Mouse (Mus musculus) heart, embryonic 13.5 days (tissue): ENCODE data around the gene Gm17728. TPM values are rescaled to one million over a fixed set of nuclear protein-coding genes. Genes with fewer than 3 reads are reported as not detected.
"Not testable (repeated sequence)": the region's sequence is repeated elsewhere in the genome, so short reads cannot be mapped to it uniquely, and the experiment has no call there.

Source experiments
- ATAC-seq: fragments of 200-750 bp; cut with Nextera tagmentation; 2 replicates; pipeline ENCODE4 v1.8.0; 2017; ENCODE audit warnings: moderate TSS enrichment; ENCODE audit not compliant: insufficient number of reproducible peaks, low FRiP score, low TSS enrichment; ENCODE audit errors: extremely low read depth
- H3K27ac ChIP-seq: fragments of 300-500 bp; sonication (generic); replicated peaks from 2 replicates; pipeline ENCODE4 v1.5.1; 2015; ENCODE audit warnings: moderate library complexity, mild to moderate bottlenecking, inconsistent platforms
- H3K27me3 ChIP-seq: fragments of 300-500 bp; sonication (generic); replicated peaks from 2 replicates; pipeline ENCODE4 v1.6.1; 2015; ENCODE audit warnings: mild to moderate bottlenecking, inconsistent platforms
- H3K36me3 ChIP-seq: fragments of 300-500 bp; sonication (generic); 2 replicates; pipeline ENCODE4 v1.6.1; 2015; ENCODE audit warnings: mild to moderate bottlenecking, inconsistent platforms
- H3K4me1 ChIP-seq: fragments of 300-500 bp; sonication (generic); 2 replicates; pipeline ENCODE4 v1.6.1; 2015; ENCODE audit warnings: inconsistent platforms
- H3K4me2 ChIP-seq: fragments of 300-500 bp; sonication (generic); 2 replicates; pipeline ENCODE4 v1.6.1; 2015; ENCODE audit warnings: inconsistent platforms, mild to moderate bottlenecking, moderate library complexity
- H3K4me3 ChIP-seq: fragments of 300-500 bp; sonication (generic); 2 replicates; pipeline ENCODE4 v1.5.1; 2015; ENCODE audit warnings: moderate library complexity, mild to moderate bottlenecking, inconsistent platforms
- H3K9ac ChIP-seq: fragments of 300-500 bp; sonication (generic); 2 replicates; pipeline ENCODE4 v1.6.1; 2015; ENCODE audit warnings: inconsistent platforms, mild to moderate bottlenecking, moderate library complexity
- H3K9me3 ChIP-seq: fragments of 300-500 bp; sonication (generic); 2 replicates; pipeline ENCODE4 v1.6.1; 2016; ENCODE audit warnings: inconsistent platforms
- WGBS: fragments of 180-500 bp; shearing (Covaris S2); methylation state at CpG from one replicate; pipeline ENCODE4 v1.1.7; 2015; ENCODE audit warnings: mixed read lengths; 5-methylcytosine and 5-hydroxymethylcytosine counted together
- polyA plus RNA-seq: library from polyadenylated mRNA; unstranded; fragments of >200 nt; fragmentation: Nextera tagmentation; extraction: Ambion mirVana; gene quantifications from 2 replicates; pipeline ENCODE4 v1.2.1, GENCODE M21; 2015

Gm17728 gene
- polyA plus RNA-seq, result not detected in 2 replicates

DNA sequence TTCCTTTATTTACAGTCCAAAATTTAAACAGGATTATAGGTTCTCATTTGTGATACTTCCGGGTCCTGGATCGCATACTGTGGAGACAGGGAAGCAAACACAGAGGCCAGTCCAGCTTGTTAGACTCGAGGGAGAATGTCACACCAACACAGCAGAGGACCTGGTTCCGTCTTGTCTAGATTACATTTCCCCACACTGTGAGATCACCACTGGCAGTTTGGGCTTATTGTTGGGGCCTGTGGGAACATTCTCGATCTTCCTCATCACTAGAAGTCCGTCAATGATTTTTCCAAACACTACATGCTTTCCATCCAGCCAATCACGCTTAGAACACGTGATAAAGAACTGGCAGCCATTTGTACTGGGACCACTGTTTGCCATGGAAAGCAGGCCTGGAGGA is at the start of gene Gm17728:
TSS of gene Gm17728 (plus strand) at position 301 of the 400 bp plus-strand sequence.
- not testable (repeated sequence) for H3K4me2 ChIP-seq, H3K4me3 ChIP-seq, H3K27ac ChIP-seq, H3K9ac ChIP-seq, H3K9me3 ChIP-seq, H3K27me3 ChIP-seq, H3K4me1 ChIP-seq, ATAC-seq, H3K36me3 ChIP-seq
- WGBS, result 87% methylated on average over 8 of the region's 8 CpGs

DNA sequence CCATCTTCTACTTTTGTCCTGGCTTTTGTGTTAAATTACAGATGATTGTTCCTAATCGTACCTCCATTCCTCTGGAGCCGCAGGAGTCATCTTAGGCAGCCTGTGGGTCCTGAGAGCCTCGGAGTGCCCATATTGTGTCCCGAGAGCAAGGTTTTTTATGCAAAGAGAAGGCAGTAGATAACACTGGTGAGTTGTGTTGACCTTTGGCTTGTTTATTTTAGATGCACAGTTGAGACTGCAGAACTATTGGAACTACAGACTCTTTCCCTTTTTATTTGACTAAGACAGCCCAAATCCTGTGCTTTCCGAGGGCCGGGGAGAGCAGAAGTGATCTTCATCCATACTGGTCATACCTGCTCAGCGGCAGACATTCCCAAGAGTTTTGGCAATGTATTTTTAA is 24.4 kb upstream of the Gm17728 start:
- H3K4me1 ChIP-seq, result 0 out of 2 replicates have a peak, but pooled peaks cover 4% of the 10 kb centered on the region
- no peaks in the 10 kb centered on the region for H3K36me3 ChIP-seq
- no peak overlapping the region for H3K4me3 ChIP-seq
- H3K27ac ChIP-seq, result no peak overlapping the region
- no peak for ATAC-seq
- H3K9me3 ChIP-seq, result no peaks in the 10 kb centered on the region
- H3K4me2 ChIP-seq, result no peak overlapping the region
- H3K9ac ChIP-seq, result no peak overlapping the region
- 70% methylated on average over 7 of the region's 7 CpGs for WGBS
- H3K27me3 ChIP-seq, result no peaks in the 10 kb centered on the region

DNA sequence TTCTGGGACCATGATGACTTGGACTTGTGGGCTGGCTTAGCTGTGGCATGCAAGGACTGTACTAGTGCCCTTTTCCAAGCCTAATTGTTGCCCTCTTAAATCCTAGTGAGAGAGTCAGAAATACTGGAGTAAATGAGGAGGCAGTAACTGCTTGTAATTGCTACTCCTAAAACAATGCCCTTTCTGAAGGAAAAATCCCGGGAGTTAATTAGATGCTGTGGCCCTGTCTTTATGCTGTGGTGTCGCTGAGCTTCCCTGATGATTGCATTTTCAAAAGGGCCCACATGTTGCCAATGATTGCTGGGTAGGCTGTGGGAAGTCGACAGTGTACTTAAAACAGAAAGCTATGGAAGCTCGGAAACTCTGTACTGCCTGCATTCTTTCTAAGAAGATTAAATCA is 23.3 kb upstream of the Gm17728 start:
- no peak overlapping the region for H3K27ac ChIP-seq
- 0 out of 2 replicates have a peak, but pooled peaks cover 4% of the 10 kb centered on the region for H3K4me1 ChIP-seq
- H3K36me3 ChIP-seq, result no peaks in the 10 kb centered on the region
- ATAC-seq, result no peak
- no peak overlapping the region for H3K4me3 ChIP-seq
- no peak overlapping the region for H3K4me2 ChIP-seq
- H3K27me3 ChIP-seq, result no peaks in the 10 kb centered on the region
- no peaks in the 10 kb centered on the region for H3K9me3 ChIP-seq
- WGBS, result 41% methylated on average over 4 of the region's 4 CpGs
- no peak overlapping the region for H3K9ac ChIP-seq

DNA sequence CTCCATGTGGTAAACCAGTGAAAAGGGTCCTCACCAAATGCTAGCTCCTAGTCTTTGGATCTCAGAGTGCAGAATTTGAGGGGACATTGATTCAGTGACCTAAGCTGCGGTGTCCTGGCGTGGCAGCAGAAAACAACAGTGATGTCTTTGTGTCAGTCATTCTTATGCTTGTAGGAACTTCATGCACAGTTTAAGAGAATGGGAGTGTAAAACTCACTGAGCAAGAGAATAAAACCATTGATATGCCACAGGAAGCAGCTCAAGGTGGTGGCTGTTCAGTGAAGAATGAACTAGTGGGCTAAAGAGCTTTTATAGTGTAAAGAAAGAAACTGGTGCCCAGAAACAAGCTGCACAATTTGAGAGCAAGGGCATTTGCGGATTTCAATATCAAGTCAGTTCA is 17.9 kb upstream of the Gm17728 start:
- Histone ChIP-seq H3K9ac (no peak overlapping the region), H3K36me3 (no peaks in the 10 kb centered on the region), H3K27me3 (peaks cover 5% of the 10 kb centered on the region; the same call in 1 of the 2 replicates), H3K27ac (no peak overlapping the region), H3K4me1 (peaks cover 16% of the 10 kb centered on the region), H3K9me3 (no peaks in the 10 kb centered on the region), H3K4me2 (no peak overlapping the region), H3K4me3 (no peak overlapping the region)
- ATAC-seq, result no peak
- WGBS, result 80% methylated on average over 3 of the region's 3 CpGs

DNA sequence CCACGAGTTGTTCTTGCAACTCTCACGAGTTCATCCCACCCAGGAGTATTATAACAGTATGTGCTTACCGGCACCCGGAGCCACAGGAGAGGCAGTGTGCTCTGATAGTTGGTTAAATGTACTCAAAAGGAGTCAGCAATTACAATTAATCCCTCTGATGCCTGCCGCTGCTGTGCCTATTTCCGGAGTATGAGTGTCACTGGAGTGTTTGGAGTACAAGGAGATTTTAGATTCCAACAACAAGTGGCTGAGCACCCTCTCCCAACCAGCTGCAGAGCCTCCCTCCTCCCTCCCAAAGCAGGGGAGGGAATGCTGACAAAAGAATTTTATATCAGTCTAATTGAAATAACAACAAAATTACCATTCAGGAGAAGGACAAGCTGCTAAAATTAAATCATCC is 14.2 kb upstream of the Gm17728 start:
- Histone ChIP-seq H3K4me2 (peak overlapping the region; percentile 58), H3K9ac (no peak overlapping the region), H3K36me3 (no peaks in the 10 kb centered on the region), H3K9me3 (no peaks in the 10 kb centered on the region), H3K4me3 (peak overlapping the region; percentile 18; the same call in 1 of the 2 replicates), H3K4me1 (peaks cover 21% of the 10 kb centered on the region), H3K27me3 (peaks cover 5% of the 10 kb centered on the region; the same call in 1 of the 2 replicates), H3K27ac (peak overlapping the region; percentile 54; the same call in 1 of the 2 replicates)
- no peak for ATAC-seq
- WGBS, result 33% methylated on average over 6 of the region's 6 CpGs

DNA sequence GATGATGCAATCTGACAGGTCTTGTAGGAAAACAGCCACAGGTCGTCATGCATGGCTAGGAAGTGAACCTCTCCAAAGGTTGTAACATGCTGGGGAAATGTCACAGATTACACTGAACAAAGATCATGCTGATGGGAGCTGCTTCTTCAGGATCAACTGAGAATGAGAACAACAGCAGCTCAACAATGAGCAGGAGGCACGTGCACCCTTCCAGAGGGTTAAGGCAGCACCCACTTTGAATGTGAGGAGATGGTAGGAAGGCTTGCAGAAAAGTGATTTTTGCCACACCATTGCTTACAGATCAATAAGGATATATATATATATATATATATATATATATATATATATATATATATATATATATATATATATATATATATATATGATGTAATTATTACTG is 2.8 kb upstream of the Gm17728 start:
- WGBS, result 71% methylated on average over 2 of the region's 2 CpGs
- no peak overlapping the region for H3K9ac ChIP-seq
- no peaks in the 10 kb centered on the region for H3K27me3 ChIP-seq
- ATAC-seq, result no peak
- peaks cover 8% of the 10 kb centered on the region; the same call in 1 of the 2 replicates for H3K9me3 ChIP-seq
- no peak overlapping the region for H3K27ac ChIP-seq
- no peak overlapping the region for H3K4me3 ChIP-seq
- no peak overlapping the region for H3K4me2 ChIP-seq
- peaks cover 2% of the 10 kb centered on the region; the same call in 1 of the 2 replicates for H3K4me1 ChIP-seq
- H3K36me3 ChIP-seq, result no peaks in the 10 kb centered on the region

DNA sequence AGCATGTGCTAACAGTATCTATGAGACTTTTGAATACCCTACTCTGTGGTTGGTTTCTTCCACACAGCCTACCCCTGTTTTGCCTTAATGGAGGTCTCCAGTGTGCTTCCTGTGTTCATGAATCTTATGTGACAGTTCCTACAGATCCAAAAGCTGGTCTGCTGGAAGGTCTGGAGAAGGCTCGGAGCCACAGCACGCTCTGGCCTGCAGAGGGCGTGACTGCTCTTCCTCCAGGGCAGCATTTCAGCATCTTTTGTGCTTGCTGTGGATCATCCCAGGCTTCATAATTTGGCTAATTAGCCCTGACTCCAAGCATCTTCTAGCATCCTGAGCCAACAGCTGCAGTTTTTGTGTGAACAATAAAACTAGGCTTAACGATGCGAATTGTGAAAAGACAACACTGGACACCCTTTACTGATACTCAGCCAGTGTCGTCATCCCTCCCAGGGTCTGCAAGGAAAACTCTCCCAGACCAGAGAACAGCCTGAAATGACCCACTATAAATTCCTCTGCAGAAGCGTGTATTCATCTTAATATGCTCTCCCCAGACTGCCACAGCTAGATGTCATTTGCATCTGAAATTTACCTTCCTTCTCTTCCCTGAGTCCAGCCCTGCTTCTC is 6.6 kb downstream of the Gm17728 start:
- Histone ChIP-seq H3K4me2 (no peak overlapping the region), H3K9me3 (0 out of 2 replicates have a peak, but pooled peaks cover under 1% of the 10 kb centered on the region), H3K36me3 (no peaks in the 10 kb centered on the region), H3K4me1 (no peaks in the 10 kb centered on the region), H3K9ac (no peak overlapping the region), H3K27ac (no peak overlapping the region), H3K27me3 (no peaks in the 10 kb centered on the region), H3K4me3 (no peak overlapping the region)
- 67% methylated on average over 7 of the region's 7 CpGs for WGBS
- no peak for ATAC-seq

DNA sequence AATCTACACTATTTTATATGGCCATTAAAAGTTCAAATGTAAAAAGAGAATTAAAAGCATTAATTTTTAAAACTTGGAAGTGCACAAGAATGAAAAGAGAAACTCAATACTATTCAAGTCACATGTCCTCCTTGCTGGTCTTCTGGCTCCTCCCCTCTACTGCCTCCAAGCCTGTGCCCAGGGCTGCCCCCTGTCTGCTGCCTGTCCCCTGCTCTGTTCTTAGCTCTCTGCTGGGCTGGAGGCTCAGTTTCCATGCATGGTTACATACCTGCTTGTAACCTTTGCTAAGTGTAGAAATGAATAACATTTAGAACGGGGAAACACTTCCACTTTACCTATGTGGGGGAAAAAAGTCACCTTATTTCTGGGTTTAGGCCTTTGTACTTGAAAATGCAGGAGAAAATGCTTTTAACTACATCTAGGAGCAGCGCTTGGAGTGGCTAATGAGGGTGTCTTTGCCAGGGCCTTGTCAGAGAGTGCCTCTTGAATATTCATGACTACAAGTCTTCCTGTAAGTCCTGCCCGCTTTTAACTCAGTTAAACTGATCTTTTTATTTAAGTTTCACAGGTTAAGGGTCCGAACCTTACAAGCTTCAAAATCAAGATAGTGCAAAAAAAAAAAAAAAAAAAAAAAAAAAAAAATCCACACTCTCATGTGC is 18.3 kb downstream of the Gm17728 start:
- WGBS, result 65% methylated on average over 4 of the region's 4 CpGs
- no peak overlapping the region for H3K27ac ChIP-seq

DNA sequence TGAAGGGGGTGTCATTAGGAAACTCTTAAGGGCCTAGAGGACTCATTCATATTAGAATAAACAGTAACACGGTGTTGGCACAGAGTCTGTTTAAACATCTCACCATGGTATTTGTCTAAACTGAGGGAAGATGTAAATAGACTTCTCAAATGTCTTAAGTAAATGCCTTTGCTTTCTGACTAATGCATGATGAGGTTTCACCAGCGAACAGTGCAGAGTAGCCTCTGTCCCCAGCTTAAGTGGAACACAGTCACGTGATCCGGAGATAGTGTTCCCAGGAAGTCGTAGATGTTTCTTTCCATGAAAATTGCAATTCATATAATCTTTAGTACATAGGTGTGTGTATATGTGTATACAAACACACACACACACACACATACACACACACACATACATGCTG is 34.5 kb downstream of the Gm17728 start:
- H3K4me3 ChIP-seq, result no peak overlapping the region
- no peak overlapping the region for H3K27ac ChIP-seq
- H3K4me2 ChIP-seq, result no peak overlapping the region
- H3K27me3 ChIP-seq, result no peaks in the 10 kb centered on the region
- H3K4me1 ChIP-seq, result peaks cover 6% of the 10 kb centered on the region; the same call in 1 of the 2 replicates
- H3K9ac ChIP-seq, result no peak overlapping the region
- no peak for ATAC-seq
- H3K36me3 ChIP-seq, result no peaks in the 10 kb centered on the region
- no peaks in the 10 kb centered on the region for H3K9me3 ChIP-seq
- 69% methylated on average over 5 of the region's 5 CpGs for WGBS

More for the DNA sequence above, 18.3 kb downstream of the Gm17728 start:
- no peaks in the 10 kb centered on the region for H3K36me3 ChIP-seq
- H3K9ac ChIP-seq, result no peak overlapping the region
- 0 out of 2 replicates have a peak, but pooled peaks cover 3% of the 10 kb centered on the region for H3K4me1 ChIP-seq
- H3K4me3 ChIP-seq, result no peak overlapping the region
- H3K27me3 ChIP-seq, result no peaks in the 10 kb centered on the region
- ATAC-seq, result no peak
- H3K4me2 ChIP-seq, result no peak overlapping the region
- no peaks in the 10 kb centered on the region for H3K9me3 ChIP-seq

DNA sequence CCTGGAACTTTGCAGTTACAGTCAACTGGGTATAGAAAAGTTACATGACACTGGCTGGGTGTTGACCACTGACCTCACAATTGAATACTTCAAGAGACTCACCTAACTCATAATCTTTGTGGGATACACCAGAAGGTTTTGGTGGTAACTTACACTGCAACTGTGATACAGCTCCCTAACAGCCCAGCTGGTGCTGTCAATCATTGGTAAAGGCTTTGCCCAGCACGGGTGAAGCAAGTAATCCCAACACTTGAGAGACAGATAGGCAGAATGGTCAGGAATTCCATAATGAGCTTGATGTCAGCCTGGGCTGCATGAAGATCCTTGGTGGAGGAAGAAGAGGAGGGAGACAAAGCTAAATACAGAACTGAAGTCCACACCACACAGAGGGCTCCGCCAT is 39.0 kb downstream of the Gm17728 start:
- no peak overlapping the region for H3K4me3 ChIP-seq
- H3K9me3 ChIP-seq, result 0 out of 2 replicates have a peak, but pooled peaks cover 5% of the 10 kb centered on the region
- H3K27me3 ChIP-seq, result no peaks in the 10 kb centered on the region
- no peak for ATAC-seq
- no peaks in the 10 kb centered on the region for H3K4me1 ChIP-seq
- H3K4me2 ChIP-seq, result no peak overlapping the region
- H3K27ac ChIP-seq, result no peak overlapping the region
- H3K36me3 ChIP-seq, result no peaks in the 10 kb centered on the region
- no peak overlapping the region for H3K9ac ChIP-seq
- 50% methylated on average over 2 of the region's 2 CpGs for WGBS
